Mouse (Mus musculus): ENCODE data around the gene Gm26657. TPM values are rescaled to one million over a fixed set of nuclear protein-coding genes. Genes with fewer than 3 reads are reported as not detected.

The Gm26657 gene
- not detected for total RNA-seq (2023)

DNA sequence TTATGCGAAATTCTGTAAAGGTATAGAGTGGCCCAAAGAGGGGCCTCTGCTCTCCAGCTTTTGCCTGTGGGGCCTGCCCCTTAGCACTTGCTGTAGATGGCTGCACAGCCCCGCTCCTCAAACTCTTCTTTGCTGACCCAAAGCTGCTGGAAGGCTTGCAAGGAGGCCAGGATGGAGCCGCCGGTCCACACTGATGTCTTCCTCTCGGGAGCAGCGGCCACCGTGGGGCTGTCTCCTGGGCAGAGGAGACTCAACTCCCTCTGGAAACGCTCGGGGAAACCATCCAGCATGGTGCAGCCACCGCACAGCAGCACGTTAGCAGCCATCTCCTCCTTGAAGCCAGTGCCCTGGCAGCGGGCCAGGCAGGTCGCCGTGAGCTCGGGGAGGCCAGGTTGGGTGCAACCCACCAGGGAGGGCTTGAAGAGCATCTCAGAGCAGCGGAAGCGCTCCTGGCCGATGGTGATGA is at the start of gene Gm26657:
Gene Gm26657, plus strand, starts transcription at position 51 of the 466 bp plus-strand sequence.

GRCm38 (mm10) chr4:56741041-56741493 is 1.2 kb downstream of the Gm26657 start, which contains the start of gene Actl7b:
Gene Actl7b, minus strand, starts transcription at chr4:56741443.

DNA sequence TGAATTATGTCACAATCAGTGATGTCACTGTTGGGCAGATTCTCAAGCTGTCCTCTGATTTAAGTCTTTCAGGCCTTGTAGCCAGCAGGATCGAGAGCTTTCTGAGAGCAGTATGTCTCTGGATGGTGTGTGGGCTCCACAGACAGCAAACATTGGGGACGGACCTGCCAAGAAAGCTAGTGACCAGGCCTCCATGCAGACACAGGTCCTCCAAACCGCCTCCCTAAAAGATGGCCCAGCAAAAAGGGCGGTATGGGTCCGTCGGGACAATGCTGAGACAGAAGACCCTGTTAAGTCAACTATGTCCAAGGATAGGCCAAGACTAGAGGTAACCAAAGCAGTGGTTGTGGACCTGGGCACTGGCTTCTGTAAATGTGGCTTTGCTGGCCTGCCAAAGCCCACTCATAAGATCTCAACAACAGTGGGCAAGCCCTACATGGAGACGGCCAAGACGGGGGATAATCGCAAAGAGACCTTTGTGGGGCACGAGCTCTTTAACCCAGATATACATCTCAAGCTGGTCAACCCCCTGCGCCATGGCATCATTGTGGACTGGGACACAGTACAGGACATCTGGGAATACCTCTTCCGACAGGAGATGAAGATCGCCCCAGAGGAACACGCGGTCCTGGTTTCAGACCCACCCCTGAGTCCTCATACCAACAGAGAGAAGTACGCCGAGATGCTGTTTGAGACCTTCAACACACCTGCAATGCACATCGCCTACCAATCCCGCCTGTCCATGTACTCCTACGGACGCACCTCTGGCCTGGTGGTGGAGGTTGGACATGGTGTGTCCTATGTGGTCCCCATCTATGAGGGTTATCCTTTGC is 3.7 kb downstream of the Gm26657 start, which contains the start of gene Actl7a:
Gene Actl7a, plus strand, starts transcription at position 51 of the 833 bp plus-strand sequence.

Other genes with a start within 250 kb of the Gm26657 start
- 1 to 10 TPM; 2.0 to 2.2 TPM for gene Actl7b, start 1.4 kb downstream of the Gm26657 start, total RNA-seq (2023)
- gene Actl7a, start 3.3 kb downstream of the Gm26657 start, total RNA-seq (2023): not detected
- gene Elp1, start 62.3 kb downstream of the Gm26657 start, total RNA-seq (2023): 10 to 100 TPM; 71.7 to 75.4 TPM
- 1 to 10 TPM; 7.0 to 8.5 TPM for gene Fam206a, start 62.3 kb downstream of the Gm26657 start, total RNA-seq (2023)
- 1 to 10 TPM in 1 of 2 experiments, under 1 TPM in 1; 0.60 to 1.1 TPM for gene Ctnnal1, start 125.1 kb downstream of the Gm26657 start, total RNA-seq (2023)
- gene Tmem245, start 207.4 kb downstream of the Gm26657 start, total RNA-seq (2023): 10 to 100 TPM; 15.3 to 18.4 TPM